Mouse (Mus musculus): ENCODE results near the gene Il12rb1. TPM values are rescaled to one million over a fixed set of nuclear protein-coding genes. Genes with fewer than 3 reads are reported as not detected.

The Il12rb1 gene
- polyA plus RNA-seq, 1 experiment, result 6.5 TPM

DNA sequence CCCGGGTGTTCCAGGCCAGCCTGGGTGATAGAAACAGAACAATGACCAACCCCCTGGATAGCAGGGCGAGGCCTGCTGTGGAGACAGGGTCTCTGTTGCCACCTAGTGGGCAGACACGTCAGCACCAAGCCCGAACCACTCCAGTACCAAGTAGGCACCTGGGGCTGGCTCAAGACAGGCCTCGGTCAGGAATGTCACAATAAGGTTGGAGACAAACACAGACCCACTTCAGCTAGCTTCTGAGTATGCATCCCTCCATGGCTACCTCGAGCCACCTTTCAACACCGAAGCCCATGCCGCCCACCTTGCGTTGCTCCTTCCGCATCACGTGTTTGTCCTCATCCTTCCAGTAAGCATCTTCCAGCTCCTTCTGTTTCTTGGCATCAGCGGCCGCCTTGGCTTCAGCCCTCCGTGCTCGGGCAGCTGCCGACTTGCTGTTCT lies 61.4 kb downstream of the Il12rb1 start:
- Histone ChIP-seq H3K79me2 (ENCODE audit: control insufficient read depth, insufficient read depth) (peaks cover 6% of the 10 kb centered on the region), H3ac (ENCODE audit: control insufficient read depth, insufficient read length) (no peak overlapping the region), H3K4me3 (no peak overlapping the region), H3K4me2 (ENCODE audit: low read depth) (no peak overlapping the region), H3K36me3 (ENCODE audit: control insufficient read depth, insufficient read depth) (no peaks in the 10 kb centered on the region), H3K27me3 (ENCODE audit: control insufficient read depth, insufficient read depth, insufficient read length) (no peaks in the 10 kb centered on the region)
- peak; percentile 14 for TF ChIP-seq SRF (IDR thresholded peaks at IDR 0.05; ENCODE audit: control insufficient read depth, insufficient read length, low read depth)
- no peak for TF ChIP-seq REST (IDR thresholded peaks at IDR 0.05; ENCODE audit: insufficient read depth, insufficient read length)
- no peak for TF ChIP-seq MYOD1 (IDR thresholded peaks at IDR 0.05; ENCODE audit: control insufficient read depth in 1 of 3, insufficient read length in 2 of 3, low read depth in 2 of 3)

Other genes with a start within 250 kb of the Il12rb1 start
- 40.4 TPM for gene Isyna1, start 214.1 kb upstream of the Il12rb1 start, polyA plus RNA-seq (2012; fragmentation: generic; extraction: Trizol)
- 133 TPM for gene Ssbp4, start 199.6 kb upstream of the Il12rb1 start, polyA plus RNA-seq (2012; fragmentation: generic; extraction: Trizol)
- gene Lrrc25, start 192.3 kb upstream of the Il12rb1 start, polyA plus RNA-seq (2012; fragmentation: generic; extraction: Trizol), result not detected
- gene Gdf15, start 176.0 kb upstream of the Il12rb1 start, polyA plus RNA-seq (2012; fragmentation: generic; extraction: Trizol), result 54.1 TPM
- gene Pgpep1, start 148.1 kb upstream of the Il12rb1 start, polyA plus RNA-seq (2012; fragmentation: generic; extraction: Trizol), result 38.5 TPM
- gene Lsm4, start 135.2 kb upstream of the Il12rb1 start, polyA plus RNA-seq (2012; fragmentation: generic; extraction: Trizol), result 178 TPM
- gene Jund, start 109.5 kb upstream of the Il12rb1 start, polyA plus RNA-seq (2012; fragmentation: generic; extraction: Trizol), result 246 TPM
- 0.02 TPM for gene Iqcn, start 105.0 kb upstream of the Il12rb1 start, polyA plus RNA-seq (2012; fragmentation: generic; extraction: Trizol)
- gene Gm3336, start 89.9 kb upstream of the Il12rb1 start, polyA plus RNA-seq (2012; fragmentation: generic; extraction: Trizol), result 0.23 TPM
- 0.10 TPM for gene Pde4c, start 84.7 kb upstream of the Il12rb1 start, polyA plus RNA-seq (2012; fragmentation: generic; extraction: Trizol)
- gene Rab3a, start 53.8 kb upstream of the Il12rb1 start, polyA plus RNA-seq (2012; fragmentation: generic; extraction: Trizol), result 34.9 TPM
- gene Mpv17l2, start 47.5 kb upstream of the Il12rb1 start, polyA plus RNA-seq (2012; fragmentation: generic; extraction: Trizol), result 73.0 TPM
- gene Pik3r2, start 31.7 kb upstream of the Il12rb1 start, polyA plus RNA-seq (2012; fragmentation: generic; extraction: Trizol), result 130 TPM
- gene Mast3, start 3.4 kb upstream of the Il12rb1 start, polyA plus RNA-seq (2012; fragmentation: generic; extraction: Trizol), result 31.7 TPM
- gene Arrdc2, start 31.3 kb downstream of the Il12rb1 start, polyA plus RNA-seq (2012; fragmentation: generic; extraction: Trizol), result 5.8 TPM
- gene Kcnn1, start 54.8 kb downstream of the Il12rb1 start, polyA plus RNA-seq (2012; fragmentation: generic; extraction: Trizol), result 11.9 TPM
- 141 TPM for gene Ccdc124, start 65.5 kb downstream of the Il12rb1 start, polyA plus RNA-seq (2012; fragmentation: generic; extraction: Trizol)
- 3.0 TPM for gene Slc5a5, start 84.3 kb downstream of the Il12rb1 start, polyA plus RNA-seq (2012; fragmentation: generic; extraction: Trizol)
- 5,695 TPM for gene Rpl18a, start 89.0 kb downstream of the Il12rb1 start, polyA plus RNA-seq (2012; fragmentation: generic; extraction: Trizol)
- 62.0 TPM for gene Map1s, start 97.5 kb downstream of the Il12rb1 start, polyA plus RNA-seq (2012; fragmentation: generic; extraction: Trizol)

Data from myocyte (in vitro differentiated cells).